Mouse (Mus musculus) E14TG2a.4 (cell line): ENCODE results near the gene Malsu1.

Source experiments
- CTCF ChIP-seq: conservative IDR thresholded peaks from 2 replicates; pipeline ENCODE4 v1.5.1; 2014; ENCODE audit warnings: low read length
- NANOG ChIP-seq: IDR thresholded peaks from 2 replicates; pipeline ENCODE4 v1.6.1; 2014; ENCODE audit warnings: borderline replicate concordance, low read length, mixed read lengths

- TF ChIP-seq CTCF (no peak), NANOG (no peak)
Observed at GRCm38 (mm10) chr6:49096933-49097461, 23.4 kb downstream of the Malsu1 start.
